Mouse (Mus musculus) 3T3-L1 (cell line): ENCODE results near the gene Cdkl1.

Source experiments
- DNase-seq: peaks from one replicate; pipeline ENCODE4 v3.0.0-alpha.2; 2015; ENCODE audit warnings: low read depth, low spot score

The Cdkl1 gene

DNA sequence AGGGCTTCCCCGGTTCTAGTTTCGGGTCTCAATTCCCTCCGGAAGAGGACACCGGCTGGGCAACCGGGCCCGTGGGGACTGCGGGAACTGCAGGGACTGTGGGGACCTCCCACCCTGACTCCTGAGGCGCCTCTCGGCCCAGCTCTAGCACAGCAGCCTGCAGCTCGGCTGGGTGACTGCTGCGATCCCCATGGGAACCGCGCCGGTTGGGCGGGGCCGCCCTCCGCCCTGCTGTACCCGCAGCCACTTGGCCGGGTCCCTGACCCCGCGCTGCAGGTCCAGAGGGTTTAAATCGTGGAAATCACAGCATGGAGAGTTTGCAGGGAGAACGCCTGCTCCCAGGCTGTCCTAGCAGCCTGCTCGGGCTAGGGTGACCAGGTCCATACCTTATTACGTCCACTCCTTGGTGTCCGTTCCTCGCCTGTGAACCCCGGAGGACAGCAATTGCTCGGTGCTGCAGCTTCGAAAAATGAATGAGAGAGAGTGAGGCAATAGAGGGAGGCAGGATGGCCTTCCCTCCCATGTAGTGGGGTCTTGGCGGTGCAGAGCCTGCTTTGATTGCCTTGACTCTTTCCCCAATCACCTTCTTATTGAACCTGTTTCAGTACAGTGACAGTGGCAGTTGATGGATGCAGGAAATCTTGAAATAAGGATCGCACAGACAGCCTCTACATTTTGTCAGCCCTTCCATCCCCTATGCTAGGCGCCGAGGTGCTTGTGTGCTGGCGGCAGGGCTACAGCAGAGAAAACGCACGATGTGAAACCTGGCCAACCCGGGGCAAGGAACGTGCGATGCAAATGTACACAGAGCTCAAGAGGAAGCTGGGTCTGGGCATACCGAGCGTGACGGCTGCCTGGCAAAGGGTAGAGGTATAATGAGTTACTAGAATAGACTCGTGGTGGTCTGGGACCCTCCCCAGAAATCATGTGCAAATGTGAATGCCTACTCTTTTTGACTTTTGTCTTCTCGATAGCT, at the start of gene Cdkl1:
TSS of gene Cdkl1 (minus strand) at position 738 of the 976 bp plus-strand sequence.
- no peak for DNase-seq

- DNase-seq: no peak
These were observed 47.3 kb upstream of the Cdkl1 start for GRCm38 (mm10) chr12:69838376-69838775.

GRCm38 (mm10) chr12:69833982-69834604, 43.0 kb upstream of the Cdkl1 start:
- DNase-seq: peak; percentile 74

- no peak for DNase-seq
These were observed 40.3 kb upstream of the Cdkl1 start for GRCm38 (mm10) chr12:69831239-69831910.

DNA sequence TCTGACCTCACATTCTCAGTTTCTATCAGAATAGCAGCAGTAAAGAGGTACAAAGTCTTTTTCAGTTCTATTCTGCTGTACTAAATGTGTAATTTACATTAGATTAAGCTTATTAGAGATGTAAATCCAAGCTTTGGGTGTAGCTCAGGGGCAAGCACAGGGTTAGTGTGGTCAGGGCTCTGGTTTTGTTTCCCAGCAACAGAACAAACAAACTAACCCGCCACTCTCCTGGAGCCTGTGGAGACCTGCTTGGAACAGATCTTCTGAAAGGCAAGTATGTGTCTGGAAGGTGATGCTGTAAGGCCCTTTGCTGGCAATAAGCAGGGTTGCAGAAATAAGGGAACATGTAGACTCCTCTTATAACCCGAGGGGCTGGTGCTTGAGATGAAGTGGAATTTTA, 37.1 kb upstream of the Cdkl1 start:
- DNase-seq: no peak

DNA sequence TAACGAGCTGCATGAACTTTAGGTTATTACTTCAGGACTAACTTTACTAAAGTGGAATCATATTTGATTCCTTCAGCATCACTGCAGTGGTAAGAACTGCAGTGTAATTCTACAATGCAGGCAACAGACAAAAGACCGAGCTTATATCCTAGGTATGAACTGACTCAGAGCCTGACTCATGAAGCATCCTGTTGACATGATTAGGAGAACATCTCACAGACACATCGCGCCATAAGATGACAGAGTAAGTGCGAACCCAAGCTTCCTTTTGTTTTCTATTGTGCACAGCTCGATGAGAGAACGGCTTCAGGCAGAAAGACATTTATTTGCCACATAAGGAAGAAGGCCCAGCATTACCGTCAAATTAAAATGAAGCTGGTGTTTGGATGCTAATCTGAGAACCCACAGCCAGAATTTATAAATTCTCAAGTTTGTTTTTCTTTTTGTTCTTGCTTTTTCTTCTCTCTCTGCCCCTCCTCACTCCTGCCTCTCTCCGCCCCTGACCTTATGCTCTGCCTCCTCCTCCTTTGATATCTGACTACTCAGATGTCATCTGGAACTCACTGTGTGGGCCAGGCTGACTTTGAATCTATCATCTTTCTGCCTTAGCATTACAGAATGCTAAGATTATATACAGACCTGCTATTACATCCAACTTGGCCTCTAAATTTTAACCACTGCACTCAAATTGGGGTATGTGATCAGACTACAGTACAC, 34.0 kb upstream of the Cdkl1 start:
- DNase-seq: peak; percentile 60

DNA sequence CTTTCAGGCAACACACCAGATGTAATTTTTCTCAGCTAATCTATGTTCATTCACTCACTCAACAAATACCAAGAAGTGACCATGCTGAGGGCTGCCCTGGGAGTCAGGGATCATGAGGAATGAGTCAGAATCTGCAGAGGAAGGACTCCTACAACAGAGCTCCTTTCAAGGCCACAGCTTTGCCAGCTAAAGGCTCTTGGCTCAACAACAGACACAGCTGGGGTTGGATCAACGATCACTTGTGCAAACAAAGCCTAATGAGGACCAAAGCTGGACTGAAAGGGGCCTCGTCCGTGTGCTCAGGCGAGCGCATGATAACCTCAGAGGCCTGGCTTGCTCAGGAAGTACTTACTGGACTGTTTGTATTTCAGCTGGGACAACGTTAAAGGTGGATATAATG, 23.2 kb upstream of the Cdkl1 start:
- DNase-seq: peak; percentile 56

DNA sequence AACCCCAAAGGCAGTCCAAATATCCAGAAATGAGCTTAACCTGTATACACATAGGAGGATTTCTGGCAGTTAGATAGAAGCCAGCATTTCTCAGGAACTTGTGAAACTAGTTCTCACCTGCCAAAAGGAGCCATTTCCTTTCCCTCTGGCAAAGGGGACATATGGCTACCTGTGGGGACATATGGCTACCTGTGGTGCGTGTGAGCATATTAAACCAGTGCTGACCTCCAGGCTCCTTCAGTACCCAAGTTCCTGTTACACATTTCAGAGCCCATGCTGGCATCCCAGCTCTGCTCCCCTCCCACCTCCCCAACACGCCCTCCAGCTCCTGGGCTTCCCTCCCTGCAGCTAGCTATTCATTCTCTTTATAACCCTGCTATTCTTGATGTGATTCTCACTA, 22.5 kb upstream of the Cdkl1 start:
- no peak for DNase-seq

DNA sequence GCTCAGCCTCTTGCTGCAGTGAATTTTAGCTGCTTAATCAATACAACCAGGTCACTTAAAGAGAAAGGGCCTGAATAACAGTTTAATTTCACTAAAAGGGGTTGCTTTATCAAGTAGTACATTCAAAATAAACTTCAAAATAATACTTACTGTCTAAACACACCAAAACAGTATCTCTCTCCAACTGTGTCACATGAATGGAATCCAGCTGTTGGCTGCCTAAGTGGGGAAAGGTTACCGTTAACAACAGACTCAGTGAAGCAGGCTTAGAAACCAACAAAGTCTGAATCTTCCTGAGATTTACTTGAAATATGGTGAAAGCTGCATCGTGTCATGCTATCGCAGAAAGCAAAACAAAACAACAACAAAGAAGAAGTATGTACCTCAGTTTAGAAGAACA, 21.9 kb upstream of the Cdkl1 start:
- DNase-seq: no peak

DNA sequence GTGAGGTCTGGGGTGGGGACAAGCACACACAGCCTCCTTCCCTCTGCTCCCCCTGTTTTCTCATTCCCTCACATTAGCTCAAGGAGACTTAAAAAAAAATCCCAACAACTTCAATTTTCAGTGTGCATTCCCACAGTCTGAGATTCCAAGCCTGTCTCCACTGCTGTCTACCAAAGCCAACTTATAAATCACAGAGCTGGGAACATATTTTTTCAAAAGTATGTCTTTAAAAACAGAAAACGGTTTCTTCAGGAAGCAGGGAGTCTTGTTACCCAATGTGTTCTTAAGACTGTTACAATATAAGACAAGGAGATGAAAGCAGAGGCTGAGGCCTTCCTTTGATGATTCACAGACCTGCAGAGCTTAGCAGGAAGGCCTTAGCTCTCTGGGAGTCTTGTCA, 20.9 kb upstream of the Cdkl1 start:
- DNase-seq: no peak

- DNase-seq: no peak
These were observed 18.4 kb upstream of the Cdkl1 start for GRCm38 (mm10) chr12:69809439-69809838.

GRCm38 (mm10) chr12:69807399-69807985, 16.4 kb upstream of the Cdkl1 start:
- no peak for DNase-seq

GRCm38 (mm10) chr12:69805148-69805547, 14.1 kb upstream of the Cdkl1 start:
- DNase-seq: no peak

DNA sequence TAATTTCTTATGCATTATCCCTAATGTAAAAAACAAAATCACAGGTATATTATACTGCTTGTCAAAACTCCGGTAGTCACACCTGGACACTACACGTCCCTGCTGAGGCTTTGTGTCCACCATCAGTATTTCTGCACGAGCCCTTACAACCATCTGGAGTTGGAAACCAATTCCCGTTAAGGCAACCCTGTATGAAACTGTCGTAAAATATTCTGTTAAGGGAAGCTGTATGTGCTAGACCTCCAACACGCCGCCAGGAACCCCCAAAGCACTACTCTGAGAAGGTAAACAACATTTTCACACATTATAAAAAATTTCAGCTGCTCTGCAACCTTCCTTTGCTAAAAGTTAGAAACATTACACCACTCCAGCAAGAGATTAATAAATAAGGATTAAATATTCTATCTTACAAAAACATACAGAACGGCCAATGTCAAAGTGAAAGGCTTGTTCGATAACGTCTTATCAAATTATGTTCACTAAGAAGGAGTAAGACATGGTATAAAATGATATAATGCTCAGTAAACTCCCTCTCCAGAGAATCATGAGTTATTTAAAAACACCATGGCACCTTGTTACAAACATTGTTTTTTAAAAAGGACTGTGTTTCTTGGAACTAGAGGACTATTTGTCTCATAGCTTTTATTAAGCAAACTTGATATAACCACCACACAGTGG, 13.5 kb upstream of the Cdkl1 start:
- no peak for DNase-seq

DNA sequence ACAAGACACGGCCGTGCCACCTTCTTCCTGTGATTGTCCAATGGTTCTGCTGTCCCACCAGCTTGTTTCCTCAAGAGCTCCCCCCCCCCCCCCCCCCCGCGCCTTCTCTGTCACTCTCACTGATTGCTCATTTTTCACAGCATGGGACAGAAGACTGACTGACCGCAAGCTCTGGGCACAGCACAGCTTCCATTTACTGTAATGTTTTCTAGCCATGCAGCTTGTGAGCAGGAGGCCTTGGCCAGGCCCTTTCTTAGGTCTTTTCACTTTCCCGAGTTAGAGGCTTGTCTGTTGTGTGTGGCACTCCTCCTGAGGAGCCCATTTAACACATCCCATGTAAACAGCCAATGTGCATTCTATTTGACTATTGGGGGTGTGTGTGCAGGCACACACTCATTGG, 12.1 kb upstream of the Cdkl1 start:
- DNase-seq: no peak

- no peak for DNase-seq
These were observed 9.5 kb upstream of the Cdkl1 start for GRCm38 (mm10) chr12:69800586-69800985.

DNA sequence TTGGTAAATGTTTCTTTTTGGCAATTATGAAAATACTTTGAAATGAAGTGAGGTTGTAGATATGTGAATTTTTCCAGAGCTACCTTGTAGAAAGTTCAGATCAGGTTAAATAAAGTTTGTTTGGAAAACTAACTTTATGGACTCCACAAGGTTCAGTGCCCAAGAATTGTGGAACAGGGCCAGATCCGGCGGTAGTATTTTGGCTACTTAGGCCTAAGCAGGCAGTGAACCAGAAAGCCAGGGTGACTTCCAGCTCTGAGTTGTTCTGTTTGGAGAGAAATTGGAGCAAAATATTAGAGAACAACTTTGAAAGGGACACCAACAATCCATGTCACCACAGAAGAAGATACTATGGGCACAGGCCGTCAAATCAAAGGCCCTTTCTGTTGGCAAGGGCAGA, 5.2 kb upstream of the Cdkl1 start:
- no peak for DNase-seq

GRCm38 (mm10) chr12:69789766-69790529, 1.1 kb downstream of the Cdkl1 start:
- no peak for DNase-seq

DNA sequence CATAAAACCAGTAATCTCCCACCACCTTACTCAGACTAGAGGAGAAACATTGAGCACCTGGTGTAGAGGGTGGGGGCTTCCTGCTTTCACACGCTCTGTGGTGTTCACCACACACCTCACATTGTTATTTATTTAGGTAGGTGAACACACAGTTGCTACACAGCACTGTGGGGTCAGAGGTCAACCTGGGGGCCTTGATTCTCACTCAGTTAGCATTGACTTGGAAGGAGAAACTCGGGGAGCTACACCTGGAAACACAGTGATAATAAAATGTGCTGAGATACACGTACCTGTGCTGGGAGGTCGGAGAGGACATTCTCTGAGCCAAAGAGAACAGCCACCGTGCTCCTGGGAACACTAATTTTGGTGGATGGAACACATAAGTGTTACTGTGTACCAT, 2.7 kb downstream of the Cdkl1 start:
- DNase-seq: no peak

DNA sequence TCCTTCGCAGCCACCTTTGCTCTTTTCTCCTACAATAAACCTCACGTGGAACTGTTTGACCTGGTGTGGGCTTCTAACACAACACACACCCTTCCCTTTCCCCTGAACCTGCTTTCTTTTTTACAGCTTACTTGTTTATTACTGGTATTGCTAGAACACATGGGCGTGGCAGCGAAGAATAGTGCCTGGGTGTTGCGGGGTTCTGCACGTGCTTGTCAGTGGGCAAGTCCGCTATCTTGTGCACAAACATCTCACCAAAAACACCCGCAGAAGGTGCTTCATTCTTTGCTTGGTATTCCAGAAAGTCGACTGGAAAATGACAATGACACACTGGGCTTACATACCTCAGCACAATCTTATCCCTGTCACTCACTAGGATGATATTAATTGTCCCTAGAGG, 5.6 kb downstream of the Cdkl1 start:
- no peak for DNase-seq
